Mouse (Mus musculus): ENCODE results near the gene Slc44a2.

Slc44a2 gene

GRCm38 (mm10) chr9:21333523-21333922 is 13.0 kb downstream of the Slc44a2 start:
- no peak for DNase-seq (ENCODE audit: low spot score)

- no peak for DNase-seq (ENCODE audit: low spot score)
Measured at GRCm38 (mm10) chr9:21334747-21335146, 14.2 kb downstream of the Slc44a2 start.

GRCm38 (mm10) chr9:21335391-21335790 is 14.9 kb downstream of the Slc44a2 start:
- peak; percentile 43 for DNase-seq (ENCODE audit: low spot score)

GRCm38 (mm10) chr9:21336491-21336890 is 16.0 kb downstream of the Slc44a2 start:
- DNase-seq (ENCODE audit: low spot score), result peak; percentile 26

- DNase-seq (ENCODE audit: low spot score), result no peak
Measured at GRCm38 (mm10) chr9:21337652-21338051, 17.2 kb downstream of the Slc44a2 start.

- no peak for DNase-seq (ENCODE audit: low spot score)
Measured at GRCm38 (mm10) chr9:21340411-21340810, 19.9 kb downstream of the Slc44a2 start.

GRCm38 (mm10) chr9:21346627-21347365 is 26.3 kb downstream of the Slc44a2 start:
- no peak for DNase-seq (ENCODE audit: low spot score)

- no peak for DNase-seq (ENCODE audit: low spot score)
Measured at GRCm38 (mm10) chr9:21348152-21348551, 27.7 kb downstream of the Slc44a2 start.

- peak; percentile 40 for DNase-seq (ENCODE audit: low spot score)
Measured at GRCm38 (mm10) chr9:21351178-21351577, 30.7 kb downstream of the Slc44a2 start.

GRCm38 (mm10) chr9:21351702-21352377 is 31.3 kb downstream of the Slc44a2 start:
- DNase-seq (ENCODE audit: low spot score), result no peak

- no peak for DNase-seq (ENCODE audit: low spot score)
Measured at GRCm38 (mm10) chr9:21352463-21353372, 32.2 kb downstream of the Slc44a2 start.

GRCm38 (mm10) chr9:21353373-21353686 is 32.8 kb downstream of the Slc44a2 start:
- DNase-seq (ENCODE audit: low spot score), result no peak

- no peak for DNase-seq (ENCODE audit: low spot score)
Measured at GRCm38 (mm10) chr9:21354796-21355195, 34.3 kb downstream of the Slc44a2 start.

- DNase-seq (ENCODE audit: low spot score), result peak; percentile 80
Measured at GRCm38 (mm10) chr9:21356981-21357718, 36.7 kb downstream of the Slc44a2 start.

GRCm38 (mm10) chr9:21366541-21367220 is 46.2 kb downstream of the Slc44a2 start:
- DNase-seq (ENCODE audit: low spot score), result peak; percentile 87

- DNase-seq (ENCODE audit: low spot score), result peak; percentile 100
Measured at GRCm38 (mm10) chr9:21367357-21368111, 47.0 kb downstream of the Slc44a2 start, which contains the start of gene Ilf3. Gene Ilf3 (plus strand): TSS chr9:21367871.

GRCm38 (mm10) chr9:21368131-21368584 is 47.7 kb downstream of the Slc44a2 start:
- peak; percentile 52 for DNase-seq (ENCODE audit: low spot score)

- DNase-seq (ENCODE audit: low spot score), result no peak
Measured at GRCm38 (mm10) chr9:21369080-21369479, 48.6 kb downstream of the Slc44a2 start.

- no peak for DNase-seq (ENCODE audit: low spot score)
Measured at GRCm38 (mm10) chr9:21370876-21371275, 50.4 kb downstream of the Slc44a2 start.

- DNase-seq (ENCODE audit: low spot score), result no peak
Measured at GRCm38 (mm10) chr9:21372508-21372907, 52.0 kb downstream of the Slc44a2 start.

All from adipocyte (in vitro differentiated cells).